Mouse (Mus musculus): ENCODE measurements around the gene Myadm.

DNA sequence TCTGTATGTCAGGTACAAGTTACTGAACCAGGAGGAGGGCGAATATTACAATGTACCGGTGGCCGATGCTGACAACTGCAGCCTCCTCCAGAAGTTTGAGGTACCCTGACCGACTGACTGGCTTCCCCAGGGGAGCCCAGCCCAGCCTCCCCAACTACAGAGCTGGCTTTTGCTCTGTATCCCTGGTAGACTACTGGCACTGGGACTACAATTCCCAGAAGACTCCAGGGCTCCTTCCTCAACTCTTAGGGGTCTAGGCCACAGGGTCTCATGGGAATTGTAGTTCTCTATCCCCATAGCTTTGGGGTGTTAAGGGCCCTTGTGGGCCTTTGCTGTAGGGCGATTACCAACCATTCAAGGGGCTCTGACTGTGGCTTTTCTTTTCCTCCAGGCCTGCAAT, 25.2 kb downstream of the Myadm start:
- TF ChIP-seq CTCF (IDR thresholded peaks at IDR 0.05; ENCODE audit: insufficient read depth, low read length): no peak
- TF ChIP-seq POLR2A (IDR thresholded peaks at IDR 0.05; ENCODE audit: borderline replicate concordance, extremely low read depth, low read depth, low read length): no peak
